Mouse (Mus musculus) gastrocnemius, postnatal 4 days (tissue): ENCODE data around the gene Gm20388. TPM values are rescaled to one million over a fixed set of nuclear protein-coding genes. Genes with fewer than 3 reads are reported as not detected.

ENCODE experiments used
- DNase-seq, 2 experiments: peaks; one replicate each; pipeline ENCODE4 v3.0.0; 2021 to 2022; ENCODE audit warnings: low spot score in 2 of 2, mixed read lengths in 2 of 2
- total RNA-seq, 2 experiments: library from RNA; stranded (reverse); gene quantifications; 2 replicates each; pipeline ENCODE4 v1.2.3; 2021

Gm20388 gene
- total RNA-seq, 2 experiments from 2014 or later, result 12.8 to 22.8 TPM

DNA sequence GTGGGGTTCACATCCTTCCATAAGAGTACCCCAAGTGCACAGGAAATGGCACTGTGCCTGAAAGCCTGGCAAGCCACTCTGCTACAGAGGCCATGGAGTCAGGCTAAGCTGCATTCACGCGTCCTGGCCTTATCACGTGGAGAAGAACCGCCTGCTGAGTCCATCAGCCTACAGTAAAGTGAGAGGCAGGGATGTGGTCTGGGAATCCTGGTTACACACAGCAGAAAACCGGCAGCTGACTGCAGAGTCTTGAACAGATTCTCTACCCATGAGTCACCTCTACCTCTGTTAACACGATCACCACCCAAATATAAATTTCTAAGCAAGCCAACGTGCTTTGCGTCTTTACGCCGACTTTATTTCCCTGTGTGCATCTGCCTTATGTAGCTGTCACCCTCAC is 2457.9 kb downstream of the Gm20388 start:
- no peak for DNase-seq

DNA sequence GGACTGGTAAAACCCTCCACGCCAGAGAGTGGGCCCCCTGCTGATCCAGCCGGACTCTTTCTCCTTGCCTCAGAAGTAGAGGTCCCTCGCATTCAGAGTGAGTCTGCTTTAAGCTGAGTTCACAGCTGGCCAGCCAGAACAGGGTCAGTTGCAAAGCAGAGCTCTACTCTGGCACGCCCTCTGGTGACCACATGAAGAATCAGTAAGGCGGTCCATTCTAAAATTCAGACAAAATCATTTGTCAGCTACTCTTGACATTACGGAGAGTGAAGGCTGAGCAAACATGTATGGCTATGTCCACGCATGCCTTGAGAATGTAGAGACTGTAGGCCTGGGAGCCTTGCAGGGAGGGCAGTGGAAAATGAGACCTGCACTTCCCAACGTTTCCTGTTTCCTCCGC is 2459.0 kb downstream of the Gm20388 start:
- DNase-seq, result peak in 1 of 2 experiments; percentile 80

DNA sequence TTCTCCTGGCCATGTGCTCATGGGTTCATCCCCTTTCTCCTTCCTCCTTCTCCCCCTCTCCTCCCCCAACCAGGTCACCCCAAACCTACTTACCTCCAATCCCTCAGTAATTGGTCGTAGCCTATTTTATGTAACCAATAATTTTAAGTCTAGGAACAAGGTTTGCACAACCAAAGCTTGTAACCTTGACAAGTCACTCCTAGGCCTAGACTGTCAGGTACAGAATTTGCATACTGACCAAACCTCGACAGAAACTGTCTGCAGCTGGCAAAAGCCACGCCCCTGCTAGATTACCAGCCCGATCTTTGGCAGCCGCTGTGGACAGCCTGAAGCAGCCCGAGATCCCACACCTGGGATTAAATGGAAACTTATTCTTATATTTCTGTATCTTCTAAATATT is 2461.1 kb downstream of the Gm20388 start:
- no peak for DNase-seq

DNA sequence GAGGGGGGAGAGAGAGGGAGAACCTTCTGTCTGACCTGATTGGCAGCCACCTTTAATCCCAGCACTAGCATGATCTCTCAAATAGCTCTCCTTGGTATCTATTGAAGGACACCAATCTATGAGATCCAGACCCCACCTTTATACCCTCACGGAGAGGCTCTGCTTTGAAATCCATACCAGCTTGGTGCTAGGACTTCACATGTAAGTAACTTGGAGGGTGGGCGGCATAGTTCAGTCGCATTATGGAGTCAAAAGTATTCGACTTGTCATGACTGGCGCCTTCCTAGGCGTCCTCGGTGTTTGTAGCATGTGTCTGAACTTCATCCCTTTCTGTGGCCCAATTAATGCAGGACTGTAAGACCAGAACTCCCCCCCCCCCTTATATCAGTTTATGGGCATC is 2464.7 kb downstream of the Gm20388 start:
- no peak for DNase-seq

DNA sequence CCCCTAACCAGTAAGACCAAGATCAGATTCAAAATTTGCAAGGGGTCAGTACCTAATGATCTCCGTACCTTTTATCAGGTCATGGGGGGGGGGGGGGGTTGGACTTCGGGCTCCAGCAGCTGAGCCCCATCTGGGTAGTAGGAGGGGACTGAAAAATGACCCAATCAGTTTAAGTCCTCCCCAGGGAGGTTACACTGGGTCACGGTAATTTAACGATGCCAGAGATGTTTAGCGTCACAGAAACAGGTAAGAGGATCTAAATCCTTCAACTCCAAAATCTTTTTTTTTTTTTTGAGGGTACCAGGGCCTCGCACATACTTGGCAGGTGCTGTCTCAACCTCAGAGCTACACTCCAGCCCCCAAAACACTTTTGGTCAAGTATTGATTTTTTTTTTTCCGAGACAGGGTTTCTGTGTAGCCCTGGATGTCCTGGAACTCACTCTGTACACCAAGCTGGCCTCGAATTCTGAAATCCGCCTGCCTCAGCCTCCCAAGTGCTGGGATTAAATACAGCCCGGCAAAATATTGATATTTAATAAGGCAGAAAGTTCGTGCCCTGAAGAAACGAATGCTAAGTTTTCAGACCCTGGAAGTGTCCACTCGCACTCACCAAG is 2465.2 kb downstream of the Gm20388 start:
- no peak for DNase-seq

DNA sequence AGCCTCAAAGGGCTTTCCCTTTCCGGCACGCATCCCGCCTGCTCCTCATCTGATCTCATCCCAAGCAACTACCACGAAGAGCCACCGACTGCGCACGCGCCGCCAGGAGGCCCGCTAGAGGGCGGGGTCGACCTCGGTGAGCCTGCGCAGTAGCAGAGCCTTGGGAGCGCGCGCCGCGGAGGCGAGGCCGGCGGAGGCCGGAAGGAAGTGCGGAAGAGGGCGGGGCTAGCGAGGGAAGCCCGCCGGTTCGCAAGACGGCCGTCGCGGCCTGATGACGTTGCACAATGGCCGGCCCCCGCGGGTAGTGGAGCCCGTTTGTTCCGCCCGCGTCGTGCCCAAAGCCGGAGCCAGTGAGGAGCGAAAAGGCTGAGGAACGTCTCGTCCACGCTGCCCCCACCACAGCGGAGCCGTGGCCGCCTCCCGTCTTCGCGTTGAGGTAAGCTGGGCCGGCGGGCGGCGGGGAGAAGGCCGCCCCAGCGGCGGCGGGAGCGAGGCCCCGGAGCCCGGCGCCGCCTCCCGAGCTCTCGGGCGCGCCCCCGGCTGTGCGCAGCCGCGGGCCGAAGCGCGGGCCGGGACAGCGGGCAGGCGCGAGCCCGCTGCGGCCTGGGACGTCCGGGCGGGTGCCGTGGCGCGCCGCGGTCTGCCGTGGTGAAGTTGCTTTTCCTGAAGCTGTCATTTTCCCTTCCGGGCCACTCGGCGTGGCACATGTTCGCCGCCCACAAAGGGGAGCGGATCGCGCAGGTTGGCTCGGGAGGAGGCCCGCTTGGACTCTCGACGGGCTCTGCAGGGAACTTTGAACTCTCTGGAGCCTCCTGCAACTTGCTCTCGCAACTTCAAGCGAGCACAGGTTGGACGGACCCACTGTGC is 2466.0 kb downstream of the Gm20388 start, which contains the start of gene Zc3h18:
Gene Zc3h18, plus strand, starts transcription at position 245 of the 867 bp plus-strand sequence.
- DNase-seq, result peak; percentile 99 to 100

DNA sequence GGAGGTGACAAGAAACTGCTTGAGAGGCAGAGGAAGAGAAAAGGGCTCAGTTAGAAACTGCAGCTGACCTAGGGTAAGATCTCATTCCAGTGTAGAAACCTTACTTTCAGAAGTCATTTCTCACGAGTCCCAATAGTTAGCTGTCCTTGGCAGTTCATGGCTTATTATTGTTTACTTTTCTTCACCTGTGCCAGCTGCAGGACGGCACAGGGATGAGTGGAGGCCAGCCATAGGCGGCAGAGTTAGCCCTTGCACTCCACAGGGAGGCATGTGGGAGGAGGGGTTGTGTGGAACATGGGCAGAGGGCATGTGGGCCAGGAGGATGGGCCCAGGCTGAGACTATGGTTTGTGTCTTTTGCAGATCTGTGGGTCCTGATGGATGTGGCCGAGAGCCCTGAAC is 2472.4 kb downstream of the Gm20388 start:
- DNase-seq, result no peak

DNA sequence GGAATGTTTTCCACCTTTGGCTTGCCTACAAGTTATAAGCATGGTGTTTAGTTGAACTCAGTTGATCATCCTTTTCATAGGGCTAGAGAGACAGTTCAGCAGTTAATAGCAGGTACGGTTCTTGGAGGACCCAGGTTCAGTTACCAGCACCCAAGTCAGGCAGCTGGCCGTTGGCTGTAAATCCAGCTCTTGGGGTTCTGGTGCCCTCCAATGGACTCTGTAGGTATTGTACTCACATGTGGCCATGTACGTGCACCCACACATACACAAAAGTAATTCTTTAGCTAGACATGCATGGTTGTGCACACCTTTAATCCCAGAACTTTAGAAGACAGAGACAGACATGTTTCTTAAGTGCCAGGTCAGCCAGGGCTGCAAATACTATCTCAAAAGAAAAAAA is 2478.7 kb downstream of the Gm20388 start:
- DNase-seq, result no peak

DNA sequence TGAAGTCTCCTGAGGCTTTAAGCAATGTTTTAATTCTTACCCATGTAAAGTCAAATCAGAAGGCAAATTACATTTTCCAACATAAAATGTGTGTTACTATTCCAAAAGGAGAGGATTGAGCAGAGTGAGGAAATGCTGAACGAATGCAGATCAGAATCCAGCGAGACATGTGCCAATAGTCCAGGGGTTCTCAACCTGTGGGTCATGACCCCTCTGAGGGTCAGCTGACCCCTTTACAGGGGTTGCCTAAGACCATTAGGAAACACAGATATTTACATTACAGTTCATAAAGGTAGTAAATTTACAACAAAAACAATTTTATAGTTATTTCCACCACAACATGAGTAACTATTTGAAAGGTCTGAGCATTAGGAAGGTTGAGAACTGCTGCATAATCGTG is 2480.1 kb downstream of the Gm20388 start:
- no peak for DNase-seq

DNA sequence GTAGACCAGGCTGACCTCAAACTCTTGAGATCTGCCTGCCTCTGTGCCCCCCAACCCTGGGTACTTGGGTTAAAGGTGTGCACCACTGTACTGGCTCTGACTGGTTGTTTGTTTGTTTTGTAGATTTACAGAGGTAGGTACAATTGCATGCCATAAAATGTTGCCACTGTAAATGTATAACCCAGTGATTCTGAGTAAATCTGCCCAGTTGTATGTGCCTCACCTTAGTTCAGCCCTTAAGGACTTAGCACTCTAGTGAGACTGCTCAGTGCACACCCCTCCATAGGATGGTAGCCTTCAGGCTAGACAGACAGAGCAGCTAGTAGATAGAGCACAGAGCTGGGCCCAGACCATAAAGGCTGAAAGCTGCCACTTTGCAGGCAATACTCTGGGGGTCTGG is 2483.1 kb downstream of the Gm20388 start:
- no peak for DNase-seq

DNA sequence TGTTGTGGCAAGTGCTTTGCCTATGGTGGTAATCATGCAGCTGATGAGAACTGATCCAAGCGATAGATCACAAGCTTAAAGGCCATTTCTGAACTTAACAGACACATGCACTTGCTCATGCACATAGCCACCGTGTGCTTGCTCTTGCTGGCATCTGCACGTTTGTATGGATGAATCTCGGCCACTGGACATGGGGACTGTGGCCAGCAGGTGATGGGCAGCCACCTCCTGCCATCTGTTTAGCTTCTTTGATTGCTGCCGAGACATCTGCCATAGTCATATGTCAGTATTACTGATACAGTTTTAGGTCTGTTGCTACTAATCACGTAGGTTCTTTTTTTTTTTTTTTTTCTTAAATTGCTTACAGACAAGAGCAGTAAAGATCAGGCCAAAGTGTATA is 2484.7 kb downstream of the Gm20388 start:
- no peak for DNase-seq

DNA sequence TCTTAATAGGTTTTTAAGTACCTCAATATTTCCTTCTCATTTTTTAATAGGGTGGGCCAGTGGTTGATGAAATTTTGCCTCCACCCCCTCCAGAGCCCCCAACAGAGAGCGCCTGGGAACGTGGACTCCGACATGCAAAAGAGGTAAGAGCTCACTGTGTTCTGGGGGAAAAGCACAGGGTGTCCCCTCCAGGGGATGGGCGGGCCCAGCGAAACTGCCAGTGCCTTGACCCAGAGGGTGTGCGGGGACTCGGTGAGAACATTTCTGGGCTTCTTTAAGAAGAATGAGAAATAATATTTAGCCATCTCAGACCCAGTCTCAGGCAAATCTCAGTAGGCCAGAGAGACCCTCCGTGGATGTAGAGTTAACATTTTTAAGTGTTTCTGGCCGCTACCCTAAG is 2487.5 kb downstream of the Gm20388 start:
- no peak for DNase-seq

DNA sequence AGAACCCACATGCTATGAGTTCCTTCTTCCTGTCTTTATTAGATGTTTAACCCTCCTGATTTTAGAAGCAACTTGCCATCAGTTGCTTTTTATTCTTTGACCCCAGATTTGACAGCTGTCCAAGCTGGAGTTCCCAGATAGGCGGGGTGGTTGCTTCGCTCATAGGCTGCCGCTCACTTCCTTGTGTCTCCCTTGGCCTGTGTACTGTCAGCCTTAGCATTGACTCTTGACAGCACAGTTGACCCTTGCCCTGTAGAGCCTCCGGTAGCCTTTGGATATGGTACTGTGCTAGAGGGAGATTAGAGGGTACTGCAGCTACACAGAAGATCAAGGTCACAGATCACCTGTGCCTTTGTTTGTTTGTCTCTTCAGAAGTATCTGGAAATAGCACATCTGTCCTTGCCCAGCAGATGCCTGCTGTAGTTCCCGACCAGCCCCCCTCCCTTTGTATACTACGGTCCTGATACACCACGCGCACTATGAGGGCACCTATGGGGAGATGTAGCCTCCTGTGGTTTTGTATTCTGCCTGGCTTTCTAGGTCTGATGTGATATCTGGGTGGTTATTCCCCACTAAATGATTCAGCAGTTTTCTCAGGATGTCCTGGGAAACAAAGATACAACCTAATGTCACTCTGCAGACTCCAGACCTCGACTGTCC is 2494.6 kb downstream of the Gm20388 start:
- no peak for DNase-seq

DNA sequence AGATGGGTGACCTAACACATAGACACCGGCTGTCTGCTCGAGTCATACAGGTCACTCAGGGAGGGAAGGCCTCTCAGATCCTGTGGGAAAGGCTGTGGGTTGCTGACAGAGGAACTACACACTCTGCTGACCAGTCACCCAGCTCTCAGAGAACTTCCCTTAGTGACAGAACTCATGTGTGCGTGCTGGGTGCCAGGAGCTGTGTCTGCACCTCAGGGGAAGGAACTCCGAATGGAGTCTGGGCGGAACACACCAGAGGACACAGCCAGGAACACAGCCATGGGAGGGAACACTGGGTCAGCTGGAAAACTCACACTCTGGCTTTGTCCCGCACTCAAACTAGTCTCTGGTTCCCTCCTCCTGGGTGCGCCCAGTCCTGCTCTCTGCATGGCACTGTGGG is 2497.0 kb downstream of the Gm20388 start:
- DNase-seq, result no peak

DNA sequence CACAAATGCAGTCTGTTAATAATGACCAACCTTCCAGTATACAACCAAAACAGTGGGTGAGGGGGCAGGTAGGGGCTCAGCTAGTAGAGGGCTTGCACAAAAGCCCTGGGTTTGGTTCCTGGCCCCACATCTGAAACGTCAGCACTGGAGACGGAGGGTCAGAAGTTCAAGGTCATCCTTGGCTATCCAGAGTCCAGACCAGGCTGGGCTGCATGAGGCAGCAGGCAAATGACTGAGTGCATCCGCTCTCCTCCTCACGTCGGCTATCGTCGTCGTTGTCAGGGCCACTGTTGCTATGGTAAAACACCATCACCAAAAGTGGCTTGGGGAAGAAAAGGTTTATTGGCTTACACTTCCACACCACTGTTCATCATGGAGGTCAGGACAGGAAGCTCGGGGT is 2503.7 kb downstream of the Gm20388 start:
- no peak for DNase-seq

DNA sequence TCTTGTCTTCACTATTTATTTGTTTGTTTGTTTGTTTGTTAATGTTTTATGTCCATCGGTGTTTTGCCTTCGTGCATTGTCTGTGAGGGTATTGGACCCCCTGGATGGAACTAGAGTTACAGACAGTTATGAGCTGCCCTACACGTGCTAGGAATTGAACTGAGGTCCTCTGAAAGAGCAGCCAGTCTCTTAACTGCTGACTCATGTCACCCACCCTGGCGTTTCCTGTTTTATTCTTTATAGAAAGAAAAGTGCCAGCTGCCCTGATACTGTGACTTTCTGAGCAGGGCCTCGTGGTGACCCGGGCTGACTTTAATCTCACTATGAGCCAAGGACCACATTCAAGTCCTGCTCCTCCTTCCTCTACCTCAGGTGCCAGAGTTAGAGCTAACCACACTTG is 2504.9 kb downstream of the Gm20388 start:
- no peak for DNase-seq

DNA sequence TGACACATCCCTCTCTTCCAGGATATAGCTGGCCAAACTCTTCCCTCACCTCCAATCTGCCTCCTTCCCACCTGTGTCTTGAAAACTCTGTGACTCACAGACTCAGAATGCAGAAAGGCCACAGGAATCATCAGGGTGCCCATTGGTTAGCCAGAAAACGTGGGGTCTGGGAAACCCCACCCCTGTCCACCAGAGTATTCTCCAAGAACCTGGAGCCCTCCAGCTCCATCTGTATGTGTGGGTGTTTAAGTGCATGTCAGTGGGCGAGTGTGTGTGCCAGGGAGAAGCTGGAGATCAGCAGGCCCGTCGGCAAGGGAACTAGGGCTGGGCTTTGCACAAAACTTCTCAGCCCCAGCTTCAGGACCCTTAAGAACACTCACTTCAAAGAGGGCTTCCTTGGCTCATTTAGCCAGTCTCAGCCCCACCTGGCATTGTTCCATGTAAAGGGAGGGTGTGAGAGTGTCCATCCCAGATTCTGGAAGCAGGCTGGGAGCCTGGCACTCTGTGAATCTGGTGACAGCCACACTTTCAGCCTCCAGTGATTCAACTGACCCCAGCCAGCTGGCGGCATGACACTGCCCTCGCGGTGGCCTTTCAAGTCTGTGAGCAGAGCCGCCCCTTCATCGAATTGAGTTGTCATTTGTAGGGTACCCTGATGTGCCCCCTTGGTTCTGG is 2509.4 kb downstream of the Gm20388 start:
- DNase-seq, result peak; percentile 12 to 16

DNA sequence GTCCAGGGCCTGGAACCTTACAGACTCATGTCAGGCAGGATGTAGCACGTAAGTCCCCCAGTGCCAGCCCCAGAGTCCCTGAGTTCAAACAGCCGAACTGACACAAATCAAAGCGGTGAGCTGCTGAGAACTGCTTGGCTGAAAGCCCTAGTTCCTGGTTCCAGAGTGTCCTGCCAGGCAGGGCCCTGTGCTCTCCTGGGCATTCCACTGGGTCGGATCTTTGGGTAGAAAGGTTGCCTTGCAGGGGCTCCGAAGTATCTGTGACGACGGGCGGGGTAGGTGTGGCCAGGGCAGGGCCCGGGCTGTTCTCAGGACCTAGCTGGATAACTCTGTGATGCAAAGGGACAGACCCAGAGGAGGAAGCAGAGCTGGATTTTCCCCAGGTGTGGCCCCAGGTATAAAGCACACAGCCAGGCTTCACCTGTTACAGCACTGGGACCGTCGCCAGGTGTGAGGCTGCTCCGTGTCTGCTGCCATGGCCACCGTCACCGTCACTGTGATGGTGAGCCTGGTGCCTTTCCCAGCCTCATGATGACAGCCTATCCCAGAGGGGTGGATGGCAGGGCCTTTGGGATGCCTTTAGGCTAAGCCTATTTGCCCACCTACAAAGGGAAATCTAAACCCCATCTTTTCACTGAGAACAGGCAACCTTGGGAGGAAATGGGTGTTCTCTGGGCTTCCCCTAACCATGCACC is 2510.9 kb downstream of the Gm20388 start, which contains the start of gene Il17c:
Gene Il17c, plus strand, starts transcription at position 645 of the 695 bp plus-strand sequence.
- DNase-seq, result peak; percentile 16 to 20

DNA sequence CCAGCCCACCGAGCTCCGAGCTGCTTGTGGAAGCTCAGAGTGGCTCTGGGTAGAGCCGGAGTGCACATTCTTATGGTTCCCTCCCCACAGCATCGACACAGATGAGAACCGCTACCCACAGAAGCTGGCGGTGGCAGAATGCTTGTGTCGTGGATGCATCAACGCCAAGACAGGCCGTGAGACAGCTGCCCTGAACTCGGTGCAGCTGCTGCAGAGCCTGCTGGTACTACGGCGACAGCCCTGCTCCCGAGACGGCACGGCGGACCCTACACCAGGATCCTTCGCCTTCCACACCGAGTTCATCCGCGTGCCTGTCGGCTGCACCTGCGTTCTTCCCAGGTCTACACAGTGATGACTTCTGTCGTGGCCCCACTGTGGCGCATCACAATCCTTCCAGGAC is 2512.6 kb downstream of the Gm20388 start:
- peak; percentile 14 to 16 for DNase-seq

DNA sequence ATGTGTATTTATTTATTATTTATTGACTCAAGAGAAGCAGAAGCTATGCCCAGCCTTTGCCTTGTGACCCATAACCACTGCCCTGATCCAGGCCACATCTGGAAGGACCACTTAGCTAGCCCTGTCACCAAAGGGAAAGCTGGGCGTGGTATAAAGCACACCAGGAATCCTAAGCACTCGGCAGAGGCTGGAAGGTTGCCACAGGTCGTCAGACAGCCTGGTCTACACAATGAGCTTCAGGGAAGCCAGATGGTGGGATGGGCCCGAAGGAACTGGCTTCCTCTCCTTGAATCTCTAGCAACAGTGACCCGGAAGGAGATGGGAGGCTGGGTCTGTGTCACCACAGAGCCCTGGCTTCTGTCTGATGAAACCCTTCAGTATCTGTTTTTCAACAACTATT is 2513.0 kb downstream of the Gm20388 start:
- DNase-seq, result peak; percentile 20 to 66

DNA sequence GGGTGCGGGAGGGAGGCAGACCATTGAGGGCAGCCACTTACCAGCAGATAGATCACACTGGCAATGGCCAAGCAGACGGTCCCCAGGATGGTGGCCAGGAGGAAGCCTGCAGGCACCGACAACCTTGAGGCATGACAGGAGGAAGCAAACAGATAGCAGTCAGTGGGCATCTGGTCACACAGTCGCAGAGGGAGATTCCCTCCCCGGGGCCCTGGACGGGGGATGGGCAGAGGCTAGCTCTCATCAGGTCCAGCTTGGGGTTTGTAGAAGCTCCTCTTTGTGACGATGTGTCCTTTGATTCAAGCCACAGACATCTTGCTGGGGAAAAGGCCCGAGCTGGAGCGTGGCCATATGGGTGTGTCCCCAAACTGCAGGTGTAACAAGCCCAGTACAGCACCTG is 2515.5 kb downstream of the Gm20388 start:
- DNase-seq, result peak in 1 of 2 experiments; percentile 20
